Mouse (Mus musculus) G1E-ER4 (cell line): ENCODE data around the gene D7Ertd443e. TPM values are rescaled to one million over a fixed set of nuclear protein-coding genes. Genes with fewer than 3 reads are reported as not detected.

Source experiments
- GATA1 ChIP-seq: IDR thresholded peaks from one replicate; pipeline ENCODE4 v1.8.0; 2012; ENCODE audit warnings: low read length, inconsistent platforms
- polyA plus RNA-seq: library from polyadenylated mRNA; stranded (reverse); fragments of >175 nt; gene quantifications from 2 replicates; pipeline ENCODE4 v1.2.3, GENCODE M21; 2012

The D7Ertd443e gene
- polyA plus RNA-seq, 1 experiment = not detected

- no peak for TF ChIP-seq GATA1
Measured at GRCm38 (mm10) chr7:134335951-134336350, 49.5 kb downstream of the D7Ertd443e start.

GRCm38 (mm10) chr7:134320979-134321378 lies 64.5 kb downstream of the D7Ertd443e start:
- no peak for TF ChIP-seq GATA1

GRCm38 (mm10) chr7:134302084-134302483 lies 83.4 kb downstream of the D7Ertd443e start:
- TF ChIP-seq GATA1 = no peak

GRCm38 (mm10) chr7:134301285-134301684 lies 84.2 kb downstream of the D7Ertd443e start:
- TF ChIP-seq GATA1 = no peak

GRCm38 (mm10) chr7:134292750-134293149 lies 92.7 kb downstream of the D7Ertd443e start:
- TF ChIP-seq GATA1 = no peak

GRCm38 (mm10) chr7:134289611-134290301 lies 95.7 kb downstream of the D7Ertd443e start:
- no peak for TF ChIP-seq GATA1

- TF ChIP-seq GATA1 = no peak
Measured at GRCm38 (mm10) chr7:134289126-134289525, 96.3 kb downstream of the D7Ertd443e start.

GRCm38 (mm10) chr7:134287570-134288222 lies 97.8 kb downstream of the D7Ertd443e start:
- TF ChIP-seq GATA1 = no peak

- no peak for TF ChIP-seq GATA1
Measured at GRCm38 (mm10) chr7:134272956-134273355, 112.5 kb downstream of the D7Ertd443e start.

- no peak for TF ChIP-seq GATA1
Measured at GRCm38 (mm10) chr7:134272421-134272820, 113.0 kb downstream of the D7Ertd443e start.

GRCm38 (mm10) chr7:134265783-134266182 lies 119.7 kb downstream of the D7Ertd443e start:
- no peak for TF ChIP-seq GATA1

GRCm38 (mm10) chr7:134263146-134263906 lies 122.1 kb downstream of the D7Ertd443e start:
- TF ChIP-seq GATA1 = no peak

- no peak for TF ChIP-seq GATA1
Measured at GRCm38 (mm10) chr7:134261003-134261701, 124.3 kb downstream of the D7Ertd443e start.

GRCm38 (mm10) chr7:134250273-134250870 lies 135.1 kb downstream of the D7Ertd443e start:
- no peak for TF ChIP-seq GATA1

GRCm38 (mm10) chr7:134248041-134248440 lies 137.4 kb downstream of the D7Ertd443e start:
- no peak for TF ChIP-seq GATA1
